Mouse (Mus musculus): ENCODE data around the gene Prkg1.
"Not testable (repeated sequence)": the region's sequence is repeated elsewhere in the genome, so short reads cannot be mapped to it uniquely, and the experiment has no call there.

The Prkg1 gene

DNA sequence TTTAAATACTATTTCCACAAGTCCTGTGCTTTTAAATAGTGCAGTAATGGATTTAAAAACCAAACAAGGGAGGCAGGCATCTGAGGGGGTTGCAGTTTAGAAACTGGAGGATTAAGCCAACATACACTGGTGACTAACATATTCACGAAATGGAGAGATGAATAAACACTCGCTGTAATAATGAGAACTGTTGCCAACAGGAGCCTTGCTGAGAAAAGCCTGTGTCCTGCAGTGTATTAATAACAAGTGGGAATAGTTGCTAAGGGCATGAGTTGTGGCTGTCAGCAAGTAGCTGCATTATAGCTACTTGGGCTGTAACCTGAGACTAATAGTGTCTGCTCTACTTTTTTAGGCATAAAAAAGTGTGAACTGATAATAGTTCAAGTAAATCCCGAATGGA, 480.3 kb downstream of the Prkg1 start:
- no peak for DNase-seq (ENCODE audit: low spot score)

DNA sequence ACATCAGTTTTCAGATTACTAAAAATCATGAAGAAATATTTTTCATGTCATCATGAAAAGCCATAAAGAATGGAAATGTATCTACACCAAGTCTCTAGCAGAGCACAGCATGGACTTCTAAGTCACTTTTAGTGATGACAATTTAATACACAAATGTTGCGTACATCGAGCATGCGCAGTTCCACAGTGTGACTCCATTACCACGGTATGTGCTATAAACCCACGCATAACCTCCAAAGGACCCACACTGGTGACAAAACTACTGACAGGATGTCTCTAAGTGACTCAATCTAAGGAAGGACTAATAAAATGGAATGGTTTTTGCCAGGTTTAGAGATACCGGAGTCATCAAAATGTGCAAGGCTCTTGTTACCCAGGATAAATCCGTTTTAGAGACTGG, 480.7 kb downstream of the Prkg1 start:
- DNase-seq (ENCODE audit: low spot score), result no peak

DNA sequence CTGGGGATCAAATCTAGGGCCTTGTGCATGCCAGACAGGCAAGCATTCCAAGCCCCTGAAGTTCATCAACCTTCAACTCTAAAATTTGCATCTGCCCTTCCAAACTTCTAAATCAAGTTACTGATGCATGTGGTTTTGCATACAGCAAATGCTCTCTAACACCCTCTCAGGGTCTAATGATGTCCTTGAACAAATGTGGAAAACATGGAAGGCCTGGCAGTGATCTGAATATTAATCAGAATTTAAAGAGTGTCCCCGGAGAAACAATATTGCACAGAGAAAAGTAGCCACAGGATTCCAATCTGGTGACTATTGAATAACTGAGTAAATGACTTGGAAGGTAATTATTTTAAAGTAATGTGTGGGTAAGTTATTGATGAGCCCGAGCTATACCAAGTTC, 481.2 kb downstream of the Prkg1 start:
- DNase-seq (ENCODE audit: low spot score), result no peak

DNA sequence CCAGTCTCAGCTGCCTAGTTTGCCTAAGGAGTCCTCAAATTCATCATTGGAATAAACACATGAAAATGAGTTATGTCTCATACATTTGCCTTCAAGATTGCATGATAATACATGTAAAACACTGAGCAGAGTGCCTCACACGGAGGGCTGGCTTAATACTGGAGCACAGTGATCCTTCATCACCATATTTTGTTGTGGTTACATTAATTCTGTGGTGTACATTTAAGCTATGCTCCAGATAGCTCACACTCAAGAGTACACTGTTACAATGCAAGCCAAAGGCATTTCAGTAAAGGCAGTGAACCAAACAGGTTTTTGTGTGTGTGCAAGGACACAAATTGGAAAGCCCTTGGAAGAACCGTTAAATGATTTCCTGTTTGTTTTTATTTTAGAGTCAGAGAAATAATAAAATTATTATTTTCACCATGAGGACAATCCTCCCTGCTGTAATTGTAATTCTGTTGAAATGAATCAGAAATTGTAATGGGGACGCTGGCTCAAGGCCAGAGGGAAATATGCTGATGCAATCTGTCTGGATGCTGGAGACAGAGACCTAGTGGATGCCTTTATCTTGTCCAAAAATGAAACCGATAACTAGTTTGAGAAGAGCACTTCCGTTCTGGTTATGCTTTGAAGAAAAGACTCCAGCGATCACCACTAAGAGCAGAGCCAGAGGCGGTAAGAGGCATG, 484.9 kb downstream of the Prkg1 start:
- peak; percentile 70 for DNase-seq (ENCODE audit: low spot score)

DNA sequence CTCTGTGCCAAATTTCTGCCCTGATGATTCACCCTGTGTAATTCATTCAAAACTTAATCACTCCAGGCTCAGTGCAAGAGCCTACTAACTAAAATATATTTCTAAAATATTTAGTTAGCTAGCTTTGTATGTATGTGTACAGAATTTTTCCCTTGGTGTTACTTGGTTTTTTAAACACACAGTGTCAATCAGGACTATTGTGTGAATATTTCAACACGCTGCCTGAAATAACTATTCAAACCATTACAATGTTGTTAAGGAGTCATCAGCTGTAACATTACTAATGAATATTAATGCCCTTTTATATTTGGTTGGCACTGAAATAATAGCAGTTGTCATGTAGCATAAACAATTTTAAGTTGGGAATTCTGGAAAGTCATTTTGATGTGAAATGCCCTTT, 502.4 kb downstream of the Prkg1 start:
- no peak for DNase-seq (ENCODE audit: low spot score)

- no peak for DNase-seq (ENCODE audit: low spot score)
Measured at GRCm38 (mm10) chr19:31260494-31260893, 504.3 kb downstream of the Prkg1 start.

GRCm38 (mm10) chr19:31255780-31256179, 509.1 kb downstream of the Prkg1 start:
- DNase-seq (ENCODE audit: low spot score), result no peak

DNA sequence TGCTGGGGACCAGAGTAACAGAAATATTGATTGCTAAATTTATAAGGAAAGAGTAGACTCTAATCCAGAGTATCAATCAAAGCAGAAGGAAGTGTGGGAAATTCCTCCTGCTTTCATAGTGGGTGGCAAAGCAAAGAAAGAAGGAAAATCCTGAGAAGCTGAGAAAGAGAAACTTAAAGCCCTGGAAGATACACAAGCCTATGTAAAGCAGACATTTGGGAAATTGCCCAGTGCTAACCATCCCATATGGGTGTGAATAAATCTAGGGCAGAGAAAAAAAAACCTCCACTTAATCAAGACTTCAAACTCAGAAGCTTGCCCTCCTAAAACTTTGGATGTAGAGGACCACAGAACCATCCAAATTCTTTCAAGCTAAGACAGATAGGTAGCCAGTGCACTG, 532.4 kb downstream of the Prkg1 start:
- no peak for DNase-seq (ENCODE audit: low spot score)

DNA sequence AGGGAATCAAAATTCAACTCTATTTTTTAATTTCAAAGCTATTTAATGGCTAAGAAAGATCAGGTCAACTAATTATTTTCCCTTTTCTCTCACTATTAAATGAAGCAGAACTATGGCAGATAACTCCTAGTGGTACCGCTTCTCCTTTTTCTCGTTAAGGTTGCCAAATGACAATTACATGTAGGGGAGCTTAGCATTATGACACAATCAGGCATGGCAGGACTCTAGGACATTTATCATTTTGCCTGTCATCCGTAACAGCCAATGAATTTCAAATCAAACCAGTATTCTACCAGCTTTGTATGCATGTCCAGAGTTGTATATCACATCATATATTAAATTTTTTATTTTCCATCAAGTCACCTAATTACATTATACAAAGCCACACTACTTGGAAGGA, 536.4 kb downstream of the Prkg1 start:
- DNase-seq (ENCODE audit: low spot score), result no peak

- no peak for DNase-seq (ENCODE audit: low spot score)
Measured at GRCm38 (mm10) chr19:31223457-31223856, 541.4 kb downstream of the Prkg1 start.

- not testable (repeated sequence) for DNase-seq (ENCODE audit: low spot score)
Measured at GRCm38 (mm10) chr19:31219261-31219660, 545.6 kb downstream of the Prkg1 start.

DNA sequence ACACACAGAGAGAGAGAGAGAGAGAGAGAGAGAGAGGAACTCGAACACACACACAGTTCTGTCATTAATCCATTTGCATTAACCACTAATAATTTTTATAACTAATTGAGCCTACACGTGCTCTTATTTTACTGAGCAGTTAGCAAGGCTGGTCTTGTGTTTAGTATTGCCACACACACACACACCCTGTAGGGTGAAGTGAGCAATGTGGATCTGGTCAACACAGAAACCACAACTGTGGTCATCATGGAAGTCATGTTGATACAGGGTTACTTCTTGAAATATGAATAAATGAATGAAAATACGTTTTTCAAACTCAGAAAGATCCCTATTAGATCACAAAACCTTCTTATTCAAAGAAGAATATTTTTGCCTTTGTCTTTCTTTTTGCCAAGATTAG, 554.0 kb downstream of the Prkg1 start:
- no peak for DNase-seq (ENCODE audit: low spot score)

DNA sequence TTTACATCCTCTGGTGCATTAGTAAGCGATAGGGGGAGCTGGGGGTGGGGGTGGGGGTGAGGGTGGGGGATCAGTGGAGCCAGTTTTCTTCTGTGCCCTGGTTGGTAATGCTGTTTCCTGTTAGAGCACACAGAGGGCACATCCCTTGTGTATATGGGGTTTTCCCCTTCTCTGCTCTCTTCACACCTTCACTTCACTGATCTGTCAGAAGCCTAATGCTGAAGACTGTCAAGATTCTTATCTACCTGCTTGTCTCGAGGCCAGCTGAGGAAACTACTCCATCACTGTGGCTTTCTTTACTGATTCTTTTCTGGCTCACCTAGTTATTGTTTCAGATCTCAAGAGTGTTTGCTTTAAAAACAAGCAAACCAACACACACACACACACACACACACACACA, 554.4 kb downstream of the Prkg1 start:
- DNase-seq (ENCODE audit: low spot score), result no peak

- no peak for DNase-seq (ENCODE audit: low spot score)
Measured at GRCm38 (mm10) chr19:31199583-31199982, 565.2 kb downstream of the Prkg1 start.

DNA sequence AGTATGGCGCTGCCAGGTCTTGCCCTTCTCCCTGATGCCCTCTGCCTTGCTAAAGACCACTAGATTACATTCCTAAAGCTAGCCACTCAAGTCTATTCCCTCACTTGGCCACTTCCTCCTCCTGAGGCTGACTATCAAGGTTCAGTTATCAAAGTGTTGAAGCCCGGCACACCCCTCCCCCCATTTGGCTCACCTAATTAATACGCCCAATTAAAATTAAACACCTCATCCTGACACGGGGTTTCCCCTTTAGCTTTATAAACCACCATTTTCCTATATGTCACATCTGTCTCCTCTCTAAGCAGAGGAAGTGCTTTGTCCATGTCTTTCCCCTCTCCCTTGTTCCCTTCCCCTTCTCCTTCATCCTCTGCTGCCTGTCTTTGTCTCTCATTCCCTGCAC, 566.4 kb downstream of the Prkg1 start:
- no peak for DNase-seq (ENCODE audit: low spot score)

- no peak for DNase-seq (ENCODE audit: low spot score)
Measured at GRCm38 (mm10) chr19:31197076-31197475, 567.8 kb downstream of the Prkg1 start.

DNA sequence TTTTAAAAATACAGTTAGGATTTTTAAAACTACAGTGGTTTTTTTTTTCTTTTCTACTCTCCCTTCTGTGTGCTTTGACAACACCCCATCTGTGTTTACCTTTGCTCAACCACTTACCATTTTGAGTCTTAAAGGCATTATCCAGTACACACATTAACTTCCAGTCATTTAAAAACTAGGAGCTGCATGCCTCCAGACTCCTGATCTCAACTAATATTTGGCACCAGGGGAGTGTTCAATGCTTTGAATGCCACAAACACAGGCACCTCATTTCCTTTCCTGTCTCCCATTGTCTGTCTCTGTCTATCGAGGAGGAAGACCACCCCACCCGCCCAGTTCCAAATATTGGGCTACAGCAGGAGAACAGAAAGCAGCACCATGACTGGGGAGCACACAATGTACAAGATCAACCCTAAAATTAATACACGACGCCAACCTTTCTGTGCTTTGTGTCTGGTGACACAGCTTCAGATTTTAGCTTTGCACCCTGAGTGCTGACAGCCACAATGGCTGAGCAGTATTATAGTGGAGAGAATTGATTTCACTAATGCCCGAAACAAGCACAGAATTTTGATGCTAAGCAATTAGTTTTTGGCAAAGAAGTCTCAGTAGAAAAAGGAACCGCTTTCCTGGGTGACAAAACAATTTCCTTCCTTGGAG, 576.1 kb downstream of the Prkg1 start:
- DNase-seq (ENCODE audit: low spot score), result no peak

DNA sequence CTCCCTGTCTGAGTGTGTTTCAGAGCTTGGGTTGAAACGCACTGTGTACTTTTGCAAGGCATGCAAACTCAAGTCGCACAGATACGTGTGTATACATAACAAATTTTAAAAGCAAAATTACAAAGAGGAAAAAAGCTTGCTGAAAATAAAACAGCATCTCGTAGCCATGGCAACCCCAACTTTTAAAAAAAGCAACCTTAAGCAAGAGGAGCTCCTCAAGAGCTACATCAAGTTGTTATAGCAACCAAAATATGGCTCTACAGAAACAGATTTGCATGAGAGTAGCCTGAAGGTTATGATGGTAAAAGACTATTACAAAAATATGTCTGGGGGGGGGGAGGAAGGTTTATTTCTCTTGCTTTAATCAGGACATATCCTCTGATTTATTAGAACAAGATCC, 584.1 kb downstream of the Prkg1 start:
- DNase-seq (ENCODE audit: low spot score), result peak; percentile 49

DNA sequence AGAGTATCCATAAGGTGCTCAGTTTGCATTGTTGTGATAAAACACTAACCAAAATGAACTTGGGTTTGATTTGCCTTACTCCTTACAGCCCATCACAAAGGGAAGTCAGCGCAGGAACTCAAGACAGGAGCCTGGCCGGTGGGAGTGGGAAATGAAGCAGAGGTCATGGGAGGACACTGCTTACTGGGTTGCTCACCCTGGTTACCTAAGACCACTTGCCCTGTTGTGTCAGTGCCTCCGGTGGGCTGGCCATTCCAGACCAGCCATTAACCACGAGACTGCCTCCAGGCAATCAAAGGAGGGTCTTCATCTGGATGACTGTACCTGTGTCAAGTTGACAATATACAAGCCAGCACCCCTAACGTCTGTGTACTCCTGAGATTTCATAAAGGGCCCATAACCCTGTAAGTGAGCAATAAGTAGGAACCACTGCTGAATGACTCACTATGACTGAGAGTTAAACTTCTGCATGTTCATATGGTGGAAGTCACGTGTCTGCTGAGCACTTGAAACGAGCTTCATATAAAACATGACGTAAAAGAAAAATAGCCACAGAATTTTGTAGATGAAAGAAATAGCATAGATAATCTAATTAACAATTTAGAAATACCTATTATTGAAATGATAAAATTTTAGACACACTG, 587.4 kb downstream of the Prkg1 start:
- no peak for DNase-seq (ENCODE audit: low spot score)

DNA sequence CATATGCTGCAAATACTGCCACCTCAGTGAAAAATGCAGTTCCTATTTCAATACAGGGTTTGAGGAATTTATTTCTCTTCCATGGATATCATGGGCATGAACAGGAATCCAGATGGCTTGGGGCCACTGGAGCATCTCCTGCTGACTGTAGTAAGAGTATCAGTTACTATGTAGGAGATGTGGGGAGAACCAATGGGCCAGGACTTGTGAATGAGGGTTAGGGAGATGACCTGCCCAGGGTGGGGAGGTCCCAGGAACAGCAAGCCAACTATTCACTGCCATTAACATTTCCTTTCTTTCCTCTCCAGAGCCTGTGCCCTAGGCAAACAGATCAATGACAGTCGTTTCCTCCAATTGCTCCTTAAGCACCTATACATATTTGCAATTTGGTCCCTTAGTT, 593.8 kb downstream of the Prkg1 start:
- no peak for DNase-seq (ENCODE audit: low spot score)

GRCm38 (mm10) chr19:31158944-31159460, 605.8 kb downstream of the Prkg1 start:
- no peak for DNase-seq (ENCODE audit: low spot score)

GRCm38 (mm10) chr19:31153399-31153798, 611.4 kb downstream of the Prkg1 start:
- DNase-seq (ENCODE audit: low spot score), result no peak

DNA sequence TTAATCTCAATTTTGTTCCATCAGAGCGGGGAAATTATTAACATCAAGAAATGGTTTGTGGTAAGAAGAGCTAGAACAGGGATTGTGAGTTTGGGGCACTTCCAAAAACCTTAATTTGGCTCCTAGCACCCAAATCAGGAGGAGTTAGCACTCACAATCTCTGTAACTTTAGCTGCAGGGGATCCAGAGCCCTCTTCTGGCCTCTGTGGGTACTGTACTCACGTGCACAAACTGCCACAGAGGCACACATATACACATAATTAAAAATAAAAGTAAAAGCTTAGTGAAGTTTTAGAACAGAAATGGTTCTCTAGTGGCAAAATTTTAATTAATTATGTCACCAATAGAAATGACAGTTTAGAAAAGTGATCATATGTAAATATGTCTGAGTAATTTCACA, 614.9 kb downstream of the Prkg1 start:
- no peak for DNase-seq (ENCODE audit: low spot score)
